Mouse (Mus musculus) cerebellum, adult 9-10 months (tissue): ENCODE results near the gene Pdcd11.
"Not testable (repeated sequence)": the region's sequence is repeated elsewhere in the genome, so short reads cannot be mapped to it uniquely, and the experiment has no call there.

Experiments
- DNase-seq: peaks from one replicate; pipeline ENCODE4 v3.0.0; 2022

The Pdcd11 gene

DNA sequence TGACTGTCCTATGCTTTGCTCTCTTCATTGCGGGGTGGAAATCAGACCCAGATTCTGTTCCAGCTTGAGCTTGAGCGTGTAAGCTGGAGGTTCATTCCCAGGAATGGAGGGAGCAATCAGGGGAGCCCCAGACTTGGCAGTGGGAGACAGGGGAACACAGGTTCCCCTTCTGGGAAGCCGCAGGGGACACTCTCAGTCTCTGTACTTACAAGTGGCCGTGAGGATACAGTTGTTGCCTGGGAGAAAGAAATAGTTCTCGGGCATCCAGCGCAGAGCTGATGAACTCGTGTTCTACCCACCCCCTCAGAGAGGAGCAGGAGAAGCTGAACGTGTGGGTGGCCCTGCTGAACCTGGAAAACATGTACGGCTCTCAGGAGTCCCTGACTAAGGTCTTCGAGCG lies 38.3 kb downstream of the Pdcd11 start:
- DNase-seq: no peak

DNA sequence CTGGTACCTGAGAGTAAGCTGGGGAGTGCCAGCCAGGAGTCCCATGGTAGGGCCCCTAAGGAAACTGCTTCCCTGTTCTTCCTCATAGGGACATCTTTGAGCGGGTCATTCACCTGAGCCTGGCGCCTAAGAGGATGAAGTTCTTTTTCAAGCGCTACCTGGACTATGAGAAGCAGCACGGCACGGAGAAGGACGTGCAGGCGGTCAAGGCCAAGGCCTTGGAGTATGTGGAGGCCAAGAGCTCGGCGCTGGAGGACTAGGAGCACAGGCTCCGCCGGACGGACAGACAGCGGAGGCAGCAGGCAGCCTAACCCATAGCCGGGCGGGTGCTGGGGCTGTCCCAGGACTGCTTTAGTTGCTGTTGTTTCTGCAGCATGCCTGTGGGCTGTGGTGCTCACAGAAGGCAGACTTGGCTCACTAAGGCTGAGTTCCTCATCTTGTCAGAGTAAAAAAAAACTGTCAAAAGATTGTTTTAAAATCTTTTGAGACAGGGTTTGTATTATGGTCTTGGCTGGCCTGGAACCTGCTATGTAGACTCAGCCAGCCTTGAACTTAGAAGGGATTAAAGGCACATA lies 40.1 kb downstream of the Pdcd11 start:
- DNase-seq: no peak

DNA sequence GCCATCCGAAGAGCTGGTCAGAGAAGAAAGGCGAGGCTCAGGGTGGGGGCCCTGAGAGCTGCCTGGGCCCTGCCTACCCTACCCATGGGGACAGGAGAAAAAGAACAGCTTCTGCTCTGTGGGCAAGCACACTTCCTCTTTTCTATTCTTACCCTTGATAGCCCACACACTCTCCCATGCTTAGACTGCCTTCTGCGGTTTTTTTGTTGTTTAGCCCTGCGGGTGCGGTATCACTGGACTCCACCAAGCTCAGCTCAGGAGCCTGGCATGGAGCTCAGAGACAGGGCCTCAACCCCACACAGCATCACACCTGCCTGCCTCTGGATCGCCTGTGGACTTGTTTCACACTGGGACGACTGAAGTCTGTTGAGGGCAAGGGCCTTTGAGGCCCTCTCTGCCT lies 42.6 kb downstream of the Pdcd11 start:
- DNase-seq: no peak

DNA sequence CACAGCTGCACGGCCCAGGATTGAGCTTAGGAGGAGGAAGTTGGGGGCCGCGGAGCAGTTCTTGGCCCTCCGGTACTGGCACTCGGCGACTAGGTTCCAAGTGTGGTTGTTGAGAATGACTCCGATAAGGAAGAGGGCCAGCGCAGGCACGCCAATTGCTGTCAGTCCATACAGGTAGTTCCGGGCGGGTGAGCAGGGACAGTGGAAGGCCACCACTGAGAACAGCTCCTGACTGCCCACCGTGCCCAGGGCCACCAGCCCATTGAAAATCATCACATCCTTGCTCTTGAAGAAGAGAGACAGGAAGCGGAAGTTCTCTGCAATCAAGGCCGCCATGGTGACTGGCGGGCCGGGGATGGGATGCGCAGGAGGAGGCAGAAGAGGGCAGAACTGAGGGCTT lies 45.0 kb downstream of the Pdcd11 start:
- DNase-seq: no peak

DNA sequence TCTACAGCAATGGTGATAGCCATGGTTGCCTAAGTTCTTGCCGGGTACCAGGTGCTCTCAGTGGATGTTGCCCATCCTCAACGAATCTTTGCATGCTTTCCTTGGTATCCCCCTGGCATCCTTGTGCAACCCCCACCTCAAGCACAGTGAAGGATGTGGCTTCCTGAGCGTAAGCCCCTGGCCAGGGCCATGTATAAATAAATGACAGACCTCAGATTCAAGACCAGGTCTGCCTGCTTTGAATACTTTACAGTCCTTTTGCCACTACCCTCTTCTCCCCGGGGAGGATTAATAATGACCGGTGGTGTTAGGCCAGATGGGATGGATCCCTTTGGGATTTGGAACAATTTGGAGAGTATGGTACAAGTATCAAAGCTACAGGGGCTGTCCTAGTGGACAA lies 45.6 kb downstream of the Pdcd11 start:
- DNase-seq: no peak

DNA sequence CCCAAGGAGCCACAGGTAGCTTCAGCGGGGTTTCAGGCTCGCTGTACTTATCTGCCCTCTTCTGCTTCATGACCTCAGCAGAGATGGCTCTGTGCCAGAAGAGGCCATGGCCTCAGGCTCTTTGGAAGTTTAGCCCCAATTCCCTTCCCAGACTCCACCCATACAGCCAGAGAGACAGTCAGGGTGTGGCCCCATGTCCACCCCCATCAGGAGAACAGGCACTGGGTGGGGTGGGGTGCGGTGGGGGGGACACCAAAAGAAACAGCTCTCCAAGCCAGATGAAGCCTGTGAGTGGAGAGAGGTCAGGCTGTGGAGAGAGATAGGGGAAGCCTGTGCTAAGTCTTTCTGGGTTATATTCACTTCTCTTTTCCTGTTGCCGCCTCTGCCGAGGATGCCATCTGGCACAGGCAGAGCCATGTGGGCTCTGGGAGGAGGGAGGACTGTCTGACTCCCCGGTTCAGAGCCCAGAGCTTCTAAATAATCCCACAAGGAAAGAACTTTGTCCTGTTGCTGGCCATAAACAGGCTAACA lies 46.5 kb downstream of the Pdcd11 start:
- DNase-seq: peak; percentile 25

DNA sequence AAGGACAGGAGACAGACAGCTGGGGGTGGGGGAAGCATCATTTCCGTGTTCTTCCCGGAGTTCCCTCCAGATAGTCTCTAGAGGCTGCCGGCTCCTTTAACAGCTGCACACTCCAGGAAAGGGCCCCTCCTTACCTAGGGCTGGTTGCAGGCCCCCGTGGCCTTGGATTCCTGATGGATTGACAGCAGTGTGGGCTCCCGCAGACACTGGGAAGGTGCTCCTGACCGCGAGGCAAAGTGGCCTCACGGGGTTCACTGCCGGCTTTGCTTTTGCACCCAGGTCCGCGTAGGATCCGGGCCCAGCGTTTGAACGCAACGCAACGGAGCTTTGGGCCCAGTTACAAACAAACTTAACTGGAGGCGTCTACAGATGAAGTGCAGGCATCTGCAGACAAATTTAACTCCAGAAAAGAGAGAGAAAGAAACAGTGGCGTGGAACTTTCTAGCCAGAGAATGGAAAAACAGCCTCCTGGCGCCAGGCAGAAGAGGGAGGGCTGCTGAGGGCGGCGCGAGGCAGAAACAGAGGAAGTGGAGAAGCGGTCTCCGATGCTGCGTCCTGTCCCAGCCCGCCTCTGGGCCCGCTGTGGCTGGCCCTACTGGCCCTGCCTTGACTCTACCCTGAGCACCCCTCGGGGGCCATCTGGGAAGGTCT lies 47.3 kb downstream of the Pdcd11 start, which contains the start of gene Calhm2:
TSS of gene Calhm2 (minus strand) at position 524 of the 651 bp plus-strand sequence.
- DNase-seq: no peak

DNA sequence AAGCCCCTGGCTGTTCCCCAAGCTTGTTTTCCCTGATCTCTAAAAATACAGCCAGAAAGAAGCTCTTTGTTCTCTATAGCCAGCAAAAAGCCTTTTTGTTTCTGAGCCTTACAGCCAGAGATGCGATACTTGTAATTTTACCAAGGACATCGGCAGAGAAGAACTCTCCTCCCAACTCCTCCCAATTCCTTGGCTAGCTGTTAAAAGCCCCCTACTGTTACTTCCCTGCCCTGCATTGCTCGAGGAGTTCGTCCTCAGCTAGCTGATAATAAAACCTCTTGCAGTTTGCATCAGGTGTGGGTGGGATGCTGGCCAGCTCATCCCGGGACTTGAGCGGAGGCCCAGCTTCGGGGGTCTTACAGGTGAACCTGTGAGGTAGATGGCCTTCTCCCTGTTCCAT lies 49.0 kb downstream of the Pdcd11 start:
- DNase-seq: not testable (repeated sequence)

DNA sequence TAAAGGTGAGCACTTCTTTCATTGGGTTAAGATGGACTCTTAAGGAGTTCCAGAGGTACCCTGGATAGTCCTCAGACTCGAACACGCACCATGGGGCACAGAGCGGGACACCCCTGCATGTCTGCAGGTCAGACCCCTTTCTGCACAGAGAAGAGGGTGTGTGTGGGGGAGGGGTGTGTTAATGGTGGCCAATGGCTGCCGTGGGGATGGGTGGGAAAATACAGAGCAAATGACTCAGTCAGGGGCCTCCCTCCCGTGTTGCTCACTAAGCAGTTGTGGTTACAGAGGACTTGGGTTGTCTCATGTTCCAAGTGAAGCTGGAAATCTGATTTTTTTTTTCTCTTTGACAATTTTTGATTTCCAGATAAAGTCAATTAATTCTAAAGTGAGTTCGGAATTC lies 51.9 kb downstream of the Pdcd11 start:
- DNase-seq: no peak

DNA sequence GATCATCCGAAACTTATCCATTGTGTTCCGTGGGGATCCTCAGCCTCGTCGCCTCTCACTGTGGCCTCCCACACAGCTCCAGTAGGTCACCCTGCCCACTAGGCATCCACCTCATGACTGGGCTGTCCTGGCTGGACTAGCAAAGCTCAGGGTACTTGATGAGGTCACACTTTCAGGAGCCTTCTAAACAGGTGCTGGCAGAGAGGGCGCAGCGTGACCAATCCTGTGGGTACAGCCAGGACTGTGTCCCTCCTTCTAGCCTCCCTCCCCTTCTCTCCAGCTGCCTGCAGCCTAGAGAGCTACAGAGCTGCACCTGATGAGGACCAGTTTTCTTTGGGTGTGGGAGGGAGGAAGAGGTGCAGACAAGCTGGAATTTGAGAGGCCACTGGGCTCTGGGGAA lies 53.6 kb downstream of the Pdcd11 start, which contains the start of gene Calhm1:
TSS of gene Calhm1 (minus strand) at position 101 of the 400 bp plus-strand sequence.
- DNase-seq: no peak

DNA sequence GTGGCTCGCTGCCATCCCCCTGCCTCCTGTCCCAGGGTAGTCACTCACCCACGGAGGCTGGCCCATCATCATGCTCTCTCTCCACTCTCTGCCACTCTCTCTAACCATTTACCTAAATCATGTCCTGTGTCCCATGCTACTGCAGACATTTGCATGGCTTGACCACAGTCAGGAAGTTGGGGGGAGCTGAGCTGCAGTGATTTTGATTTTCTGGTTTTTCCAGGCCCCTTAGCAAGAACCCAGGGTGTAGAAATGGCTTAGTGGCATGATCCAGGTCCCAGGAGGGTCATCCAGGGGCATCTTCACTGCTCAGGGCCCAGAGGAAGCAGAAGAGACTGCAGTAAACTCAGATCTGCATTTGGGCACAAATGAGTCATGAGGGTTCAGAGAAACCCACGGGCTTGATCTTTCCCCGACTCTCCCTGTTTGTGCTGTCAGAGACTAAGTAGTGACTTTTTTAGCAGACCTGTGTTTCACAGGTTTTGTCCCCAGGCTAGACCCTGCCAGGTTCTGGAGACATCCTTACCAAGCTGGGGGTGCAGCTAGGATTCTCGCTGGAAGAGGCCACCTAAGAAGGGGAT lies 57.8 kb downstream of the Pdcd11 start:
- no peak for DNase-seq

DNA sequence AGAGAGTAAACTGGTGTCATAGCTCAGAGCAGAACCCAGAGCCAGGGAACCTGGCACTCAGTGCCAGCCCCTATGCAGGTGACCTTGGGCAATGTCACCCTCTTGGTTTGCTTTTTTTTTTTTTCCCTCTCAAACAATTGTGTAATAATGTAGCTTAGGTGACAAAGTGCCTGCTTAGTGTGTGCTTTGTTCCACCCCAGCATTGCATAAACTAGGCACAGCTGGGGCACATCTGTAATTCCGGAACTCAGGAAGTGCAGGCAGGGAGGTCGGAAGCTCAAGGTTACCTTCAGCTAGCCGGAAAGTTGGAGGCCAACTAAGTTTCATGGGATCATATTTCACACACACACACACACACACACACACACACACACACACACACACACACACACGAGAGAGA lies 59.3 kb downstream of the Pdcd11 start:
- DNase-seq: no peak

DNA sequence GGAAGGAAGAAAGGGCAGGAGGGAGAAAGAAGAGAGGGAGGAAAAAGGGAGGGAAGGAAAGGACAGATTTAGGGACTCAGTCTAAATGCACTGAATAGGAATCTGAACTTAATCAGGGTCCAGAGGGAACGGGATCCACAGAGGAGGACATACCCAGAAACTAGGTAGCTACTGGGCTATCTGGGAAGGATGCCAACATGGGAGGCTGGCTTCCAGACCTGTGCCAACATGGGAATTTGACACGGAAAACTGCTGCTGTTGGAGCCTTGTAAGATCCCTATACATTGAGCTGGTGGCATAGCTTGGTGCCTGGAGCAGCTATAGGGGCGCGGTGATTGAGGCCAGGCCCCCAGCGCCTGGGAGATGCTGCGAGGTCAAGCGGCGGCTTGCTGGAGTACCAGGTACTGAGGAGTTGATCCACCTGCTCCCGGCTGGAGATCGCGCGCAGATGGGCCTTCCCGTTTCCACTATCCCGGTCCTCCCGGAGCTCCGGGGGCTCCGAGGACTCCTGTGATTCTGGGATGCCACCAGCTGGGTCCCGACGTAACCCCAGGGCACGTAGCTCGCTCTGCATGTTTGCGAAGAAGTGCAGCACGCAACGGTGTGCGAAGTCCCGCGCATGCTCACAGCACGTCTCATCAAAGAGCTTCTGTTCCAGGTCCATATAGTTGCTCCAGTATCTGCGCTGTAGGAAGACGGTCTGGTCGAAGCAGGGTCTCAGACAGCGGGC lies 60.9 kb downstream of the Pdcd11 start:
- peak; percentile 60 for DNase-seq

DNA sequence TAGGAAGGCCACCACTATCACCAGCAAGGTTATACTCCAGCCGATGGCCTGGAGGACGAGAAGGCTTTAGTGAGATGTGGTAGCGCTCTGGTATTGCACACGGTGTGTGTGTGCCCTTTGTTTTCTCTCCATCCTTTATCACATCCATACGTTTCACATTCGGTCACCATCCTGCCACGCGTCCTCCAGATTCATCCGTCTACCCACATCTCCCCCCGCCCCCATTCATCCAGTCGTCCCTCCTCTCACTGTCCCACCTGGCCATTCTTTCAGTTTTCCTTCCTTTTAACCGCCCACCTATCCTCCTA lies 61.4 kb downstream of the Pdcd11 start:
- no peak for DNase-seq

DNA sequence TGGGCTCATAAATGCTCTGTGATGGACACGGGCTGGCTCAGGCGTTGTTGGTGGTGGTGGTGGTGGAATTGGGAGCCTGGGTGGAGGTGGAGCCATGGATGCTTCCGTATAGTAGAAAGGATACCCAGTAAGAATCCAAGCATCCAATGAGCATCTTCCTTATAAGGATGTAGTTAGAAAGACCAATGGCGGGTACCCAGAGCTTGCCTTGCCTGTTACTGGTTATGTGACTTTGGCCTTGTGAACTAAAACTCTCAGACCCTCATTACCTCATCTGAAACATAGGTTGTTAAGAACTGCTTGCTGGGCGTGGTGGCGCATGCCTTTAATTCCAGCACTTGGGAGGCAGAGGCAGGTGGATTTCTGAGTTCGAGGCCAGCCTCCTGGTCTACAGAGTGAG lies 63.2 kb downstream of the Pdcd11 start:
- no peak for DNase-seq

DNA sequence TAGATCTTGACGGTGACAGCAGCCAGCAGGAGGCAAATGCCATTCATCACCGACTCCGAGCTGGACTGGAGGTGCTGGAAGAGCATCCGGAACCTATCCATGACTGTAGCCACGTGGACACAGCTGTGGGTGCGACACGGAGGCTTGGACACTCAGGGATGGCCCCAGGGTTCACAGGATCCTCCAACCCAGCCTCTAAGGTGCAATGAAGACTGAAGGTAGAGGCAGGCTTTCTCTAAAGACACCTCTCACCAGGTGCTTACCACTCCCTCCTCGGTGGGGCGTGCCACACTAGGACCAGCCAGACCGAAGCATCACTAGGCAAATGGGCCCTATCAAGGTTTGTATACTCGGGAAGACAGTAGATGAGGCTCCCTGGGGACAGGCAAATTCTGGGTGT lies 67.1 kb downstream of the Pdcd11 start, which contains the start of gene Calhm3:
TSS of gene Calhm3 (minus strand) at position 101 of the 400 bp plus-strand sequence.
- no peak for DNase-seq

DNA sequence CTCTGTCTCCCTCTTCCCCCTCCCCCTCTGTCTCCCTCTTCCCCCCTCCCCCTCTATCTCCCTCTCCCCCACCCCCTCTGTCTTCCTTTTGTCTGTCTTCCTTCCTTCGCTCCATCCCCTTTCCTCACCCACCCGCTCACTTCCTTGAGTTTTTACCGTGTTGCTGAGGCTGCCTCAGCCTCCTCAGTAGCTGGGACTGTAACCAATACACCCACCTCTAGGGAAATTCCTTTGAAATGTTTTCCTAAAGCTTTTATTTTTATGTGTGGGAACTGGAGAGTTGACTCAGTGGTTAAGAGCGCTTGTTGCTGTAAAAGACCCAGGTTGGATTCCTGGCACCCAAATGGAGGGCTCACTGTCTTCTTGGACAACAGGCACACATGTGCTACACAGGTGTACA lies 71.1 kb downstream of the Pdcd11 start:
- DNase-seq: no peak

DNA sequence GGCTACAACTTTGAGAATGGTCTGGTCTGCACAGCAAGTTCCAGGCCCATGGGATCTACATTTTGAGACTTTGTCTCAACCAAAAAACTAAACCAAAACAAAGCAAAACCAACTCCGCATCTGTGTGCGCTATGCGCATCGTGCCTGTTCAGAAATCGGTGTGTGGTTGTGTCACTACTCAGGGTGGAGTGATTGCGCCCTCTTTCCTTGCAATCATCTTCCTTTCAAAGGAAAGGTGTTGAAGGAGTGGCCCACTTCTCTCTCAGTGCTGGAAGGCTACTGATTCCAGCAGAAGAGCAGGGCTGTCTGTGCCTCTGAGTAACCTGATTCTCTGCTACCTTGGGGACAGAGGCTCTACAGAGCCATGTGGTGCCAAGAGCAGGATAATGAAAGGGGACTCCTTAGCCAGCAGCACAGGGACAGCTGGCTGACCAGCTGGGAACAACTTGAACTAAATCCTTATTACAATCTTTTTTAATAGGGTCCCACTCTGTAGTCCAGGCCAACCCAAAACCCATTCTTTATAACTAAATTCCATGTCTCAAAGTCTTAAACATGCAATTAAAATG lies 72.7 kb downstream of the Pdcd11 start:
- DNase-seq: no peak

DNA sequence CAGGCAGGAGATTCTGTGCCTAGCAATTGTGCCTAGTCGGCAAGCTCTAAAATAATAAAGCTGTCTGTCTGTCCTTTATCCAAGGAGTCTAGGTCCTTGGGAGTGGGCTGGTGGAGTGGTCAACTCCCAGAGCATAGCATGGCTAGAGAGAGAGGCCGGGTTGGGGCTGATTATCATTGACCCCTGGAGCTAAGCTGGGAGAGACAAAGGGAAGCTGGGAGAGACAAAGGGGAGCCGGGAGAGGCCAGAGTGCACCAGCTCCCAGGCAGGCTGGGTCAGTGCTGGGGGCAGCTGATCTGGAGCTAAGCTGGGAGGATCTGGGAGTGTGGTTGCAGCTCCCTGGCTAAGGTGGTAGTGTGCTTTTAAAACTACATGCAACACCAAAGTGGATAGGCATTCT lies 76.2 kb downstream of the Pdcd11 start:
- DNase-seq: no peak

DNA sequence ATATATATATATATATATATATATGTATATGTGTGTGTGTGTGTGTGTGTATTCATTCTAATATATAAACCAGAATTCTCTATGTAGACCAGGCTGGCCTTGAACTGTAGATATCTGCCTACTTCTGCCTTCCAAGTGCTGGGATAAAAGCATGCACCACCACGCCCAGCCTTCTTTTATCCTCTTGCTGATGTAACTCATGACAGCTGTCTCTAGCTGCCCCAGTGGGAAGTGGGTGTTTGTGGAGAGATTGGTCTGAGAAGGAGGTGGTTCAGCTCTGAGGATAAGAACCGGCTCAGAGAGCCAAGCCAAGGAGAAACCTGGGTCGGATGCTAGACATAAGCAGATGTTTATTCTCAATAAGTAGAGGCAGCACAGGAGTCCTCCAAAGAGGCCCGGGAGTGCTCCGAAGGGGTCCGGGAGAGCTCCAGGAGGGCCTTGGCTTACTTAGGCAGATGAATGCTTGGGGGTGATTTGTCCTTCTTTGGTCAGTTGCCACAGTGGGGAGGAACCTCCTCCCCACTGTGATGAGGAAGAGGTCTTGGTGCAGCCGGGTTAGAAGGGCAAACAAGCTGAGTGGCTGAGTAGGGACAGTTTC lies 77.1 kb downstream of the Pdcd11 start:
- DNase-seq: no peak

DNA sequence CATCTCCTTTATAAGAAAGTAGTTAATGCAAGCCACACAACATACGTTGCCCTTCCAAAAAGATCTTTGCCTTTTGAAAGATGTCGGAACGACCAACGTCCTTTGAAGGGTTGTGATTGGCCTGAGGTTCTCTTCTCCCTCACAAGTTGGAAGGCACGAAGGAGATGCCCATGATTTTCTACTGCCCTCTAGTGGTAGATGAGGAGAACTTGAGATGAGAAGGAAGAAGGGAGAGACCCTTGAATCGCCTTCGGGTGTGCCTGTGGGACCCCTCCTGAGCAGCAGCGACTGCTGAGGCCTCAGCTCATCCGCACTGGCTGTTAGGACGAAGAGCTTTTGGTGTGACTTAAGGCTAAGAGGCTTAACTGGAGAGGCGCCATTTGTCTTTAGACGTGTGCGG lies 77.7 kb downstream of the Pdcd11 start:
- peak; percentile 59 for DNase-seq

DNA sequence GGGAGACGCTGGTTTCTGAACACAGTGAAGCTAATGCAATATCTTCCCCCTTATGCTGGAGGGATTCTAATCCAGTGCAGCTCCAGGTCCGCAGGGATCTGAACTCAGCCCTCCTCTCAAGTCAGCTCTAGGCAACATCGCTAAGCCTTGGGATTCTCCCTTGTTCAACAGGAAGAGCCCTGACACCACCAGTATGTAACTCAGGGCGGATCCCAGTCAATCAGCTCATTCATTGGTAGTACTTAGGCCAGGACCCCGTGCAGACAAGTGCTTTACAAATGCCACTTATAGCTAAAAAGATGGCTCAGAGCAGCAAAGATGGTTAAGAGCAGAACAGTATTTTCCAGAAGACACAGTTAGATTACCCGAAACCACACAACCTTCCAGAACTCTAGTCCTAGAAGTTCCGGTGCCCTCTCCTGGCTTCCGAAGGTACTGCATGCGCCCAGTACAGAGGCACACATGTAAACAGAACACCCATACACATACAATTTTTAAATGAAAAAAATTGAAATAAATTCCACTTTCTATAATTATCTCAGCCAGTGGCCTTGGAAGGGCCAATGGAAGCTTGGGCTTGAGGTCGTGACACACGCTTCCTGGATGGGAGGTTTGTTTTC lies 78.3 kb downstream of the Pdcd11 start:
- peak; percentile 87 for DNase-seq

DNA sequence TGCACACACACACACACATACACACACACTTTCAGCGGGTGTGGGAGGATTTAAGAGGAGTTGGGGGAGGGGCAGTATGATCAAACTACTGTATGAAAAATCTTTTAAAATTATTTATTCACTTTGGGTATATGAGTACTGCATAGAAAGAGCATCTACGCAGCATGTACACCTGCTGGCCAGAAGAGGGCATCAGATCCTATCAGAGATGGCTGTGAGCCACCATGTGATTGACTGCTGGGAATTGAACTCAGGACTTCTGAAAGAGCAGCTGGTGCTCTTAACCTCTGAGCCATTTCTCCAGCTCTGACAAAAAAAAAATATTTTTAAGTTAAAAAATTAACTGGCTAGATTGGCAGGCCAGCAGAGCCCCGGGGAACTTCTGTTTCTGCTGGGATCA lies 83.9 kb downstream of the Pdcd11 start:
- DNase-seq: peak; percentile 71
